Comparison of ENCODE assay signal across 7 mouse cellular contexts in genomic region chr19:24476929-24477882, GRCm38 (mm10). TPM values are rescaled to one million over a fixed set of nuclear protein-coding genes. Genes with fewer than 3 reads are reported as not detected.
A peak's percentile ranks its signal among the peaks of the same experiment; 100 is the strongest.
DNase-seq lines count a peak whose midpoint lies in the region; ATAC-seq lines count a peak whose summit lies in the region.

Gene Fam122a, minus strand, starts transcription at chr19:24477356.

- H3K4me3 ChIP-seq in embryonic facial prominence, embryonic 11.5 days (ENCODE audit: low read depth, low read length): peak within 1 kb of the TSS; percentile 72
- H3K4me3 ChIP-seq in limb, embryonic 11.5 days (ENCODE audit: low read depth, low read length): peak within 1 kb of the TSS; percentile 79
- H3K4me3 ChIP-seq in midbrain, embryonic 14.5 days (replicated peaks; ENCODE audit: low read depth, low read length): peak within 1 kb of the TSS; percentile 78

- no peaks in the 10 kb centered on the region for H3K27me3 ChIP-seq in embryonic facial prominence, embryonic 11.5 days (ENCODE audit: control insufficient read depth, insufficient read depth, low read length)
- no peaks in the 10 kb centered on the region for H3K27me3 ChIP-seq in limb, embryonic 11.5 days (ENCODE audit: control insufficient read depth, insufficient read depth, low read length)
- no peaks in the 10 kb centered on the region for H3K27me3 ChIP-seq in midbrain, embryonic 14.5 days (ENCODE audit: control insufficient read depth, insufficient read depth, low read length)

- H3K4me1 ChIP-seq in embryonic facial prominence, embryonic 11.5 days (ENCODE audit: control insufficient read depth, insufficient read depth, low read length): no peaks in the 10 kb centered on the region
- H3K4me1 ChIP-seq in limb, embryonic 11.5 days (ENCODE audit: control insufficient read depth, insufficient read depth, low read length): no peaks in the 10 kb centered on the region; the same call in 1 of the 2 replicates
- H3K4me1 ChIP-seq in midbrain, embryonic 14.5 days (ENCODE audit: control insufficient read depth, insufficient read depth, low read length): peaks cover 12% of the 10 kb centered on the region

- no peaks in the 10 kb centered on the region for H3K36me3 ChIP-seq in embryonic facial prominence, embryonic 11.5 days (replicated peaks; ENCODE audit: control insufficient read depth, insufficient read depth, low read depth, low read length)
- H3K36me3 ChIP-seq in limb, embryonic 11.5 days (ENCODE audit: control insufficient read depth, insufficient read depth, low read length): no peaks in the 10 kb centered on the region; the same call in 1 of the 2 replicates
- H3K36me3 ChIP-seq in midbrain, embryonic 14.5 days (ENCODE audit: control insufficient read depth, insufficient read depth, low read length): no peaks in the 10 kb centered on the region

- DNase-seq in adrenal gland, postnatal 14 days: peak; percentile 96
- DNase-seq in embryonic facial prominence, embryonic 11.5 days (ENCODE audit: low spot score): peak; percentile 95
- peak; percentile 99 for DNase-seq in heart, adult 11 months
- peak; percentile 90 for DNase-seq in kidney, adult 18-20 months
- peak; percentile 94 for DNase-seq in limb, embryonic 11.5 days (ENCODE audit: low spot score)
- peak; percentile 98 for DNase-seq in midbrain, embryonic 14.5 days
- DNase-seq in spleen, adult 18-20 months: peak; percentile 84 to 89

- H3K27ac ChIP-seq in embryonic facial prominence, embryonic 11.5 days (replicated peaks; ENCODE audit: low read depth, low read length): peak within 1 kb of the TSS; percentile 72
- H3K27ac ChIP-seq in limb, embryonic 11.5 days (replicated peaks; ENCODE audit: low read depth, low read length): peak within 1 kb of the TSS; percentile 30
- H3K27ac ChIP-seq in midbrain, embryonic 14.5 days (replicated peaks; ENCODE audit: low read depth, low read length): peak within 1 kb of the TSS; percentile 96

- ATAC-seq in embryonic facial prominence, embryonic 11.5 days (replicated peaks; ENCODE audit: insufficient number of reproducible peaks, low FRiP score, low TSS enrichment, low read depth): peak; percentile 92
- ATAC-seq in limb, embryonic 11.5 days (ENCODE audit: insufficient number of reproducible peaks, low FRiP score, low TSS enrichment, low read depth): peak; percentile 93
- ATAC-seq in midbrain, embryonic 14.5 days (ENCODE audit: low FRiP score, low TSS enrichment): peak; percentile 97

- H3K9ac ChIP-seq in embryonic facial prominence, embryonic 11.5 days (replicated peaks; ENCODE audit: low read length): peak within 1 kb of the TSS; percentile 91
- peak within 1 kb of the TSS; percentile 70 for H3K9ac ChIP-seq in limb, embryonic 11.5 days (ENCODE audit: low read length)
- peak within 1 kb of the TSS; percentile 80 for H3K9ac ChIP-seq in midbrain, embryonic 14.5 days (replicated peaks; ENCODE audit: low read length)

- peak within 1 kb of the TSS; percentile 89 for H3K4me2 ChIP-seq in embryonic facial prominence, embryonic 11.5 days (ENCODE audit: low read depth, low read length)
- peak within 1 kb of the TSS; percentile 84 for H3K4me2 ChIP-seq in limb, embryonic 11.5 days (ENCODE audit: low read depth, severe bottlenecking)
- H3K4me2 ChIP-seq in midbrain, embryonic 14.5 days (ENCODE audit: low read length): peak within 1 kb of the TSS; percentile 69

- under 1% methylated on average over 78 of the region's 92 CpGs for WGBS in embryonic facial prominence, embryonic 11.5 days
- under 1% methylated on average over 88 of the region's 92 CpGs for WGBS in limb, embryonic 11.5 days
- WGBS in midbrain, embryonic 14.5 days: under 1% methylated on average over 91 of the region's 92 CpGs

- no peaks in the 10 kb centered on the region for H3K9me3 ChIP-seq in embryonic facial prominence, embryonic 11.5 days (replicated peaks; ENCODE audit: control insufficient read depth, low read length)
- H3K9me3 ChIP-seq in limb, embryonic 11.5 days (ENCODE audit: control insufficient read depth, low read length): no peaks in the 10 kb centered on the region
- no peaks in the 10 kb centered on the region for H3K9me3 ChIP-seq in midbrain, embryonic 14.5 days (ENCODE audit: control insufficient read depth, low read length)

RNA-seq across cellular contexts. Expression of gene Fam122a, which starts in this region (rescaled TPM):
- total RNA-seq in adrenal gland, postnatal 14 days (2021): 27.9 and 33.1 TPM in 2 replicates
- polyA plus RNA-seq in embryonic facial prominence, embryonic 11.5 days (2014; fragmentation: Nextera tagmentation; extraction: Ambion mirVana): 42.2 and 43.8 TPM in 2 replicates
- polyA plus RNA-seq in limb, embryonic 11.5 days (2014; fragmentation: Nextera tagmentation; extraction: Ambion mirVana): 43.3 and 44.4 TPM in 2 replicates
- polyA plus RNA-seq in midbrain, embryonic 14.5 days (2014; fragmentation: Nextera tagmentation; extraction: Ambion mirVana): 55.6 and 61.2 TPM in 2 replicates

Comparison
In these comparisons a context has a peak if more than half of its experiments do, and no peak if none do; other contexts are left out.
1. Peak in every context shown above with its lines: DNase-seq, ATAC-seq, H3K4me3 ChIP-seq and H3K27ac ChIP-seq.
2. H3K27ac ChIP-seq: peak in every context shown above with its lines; median percentile 96 in midbrain, embryonic 14.5 days; 72 in embryonic facial prominence, embryonic 11.5 days; 30 in limb, embryonic 11.5 days.